Mouse (Mus musculus): ENCODE results near the gene Tmc7.

Tmc7 gene

DNA sequence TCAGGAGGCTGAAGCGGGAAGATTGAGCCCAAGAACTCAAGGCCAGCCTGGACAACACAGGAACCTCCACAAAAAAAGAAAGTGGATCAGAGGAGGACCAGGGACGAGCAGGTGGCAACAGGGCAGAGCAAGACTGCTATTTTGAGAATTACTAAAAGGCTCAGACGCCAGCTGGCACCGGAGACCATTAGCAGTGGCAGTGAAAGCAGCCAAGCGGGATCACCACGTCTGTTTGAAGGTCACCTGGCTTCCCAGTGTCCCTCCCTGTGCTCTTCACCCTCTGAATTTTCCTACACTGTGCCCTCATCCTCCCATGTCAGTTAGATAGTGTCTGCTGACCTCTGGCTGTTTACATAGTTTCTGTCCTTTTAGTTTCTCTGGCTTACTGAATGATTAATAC lies 1.3 kb upstream of the Tmc7 start:
- DNase-seq (ENCODE audit: low read depth, low spot score): no peak

DNA sequence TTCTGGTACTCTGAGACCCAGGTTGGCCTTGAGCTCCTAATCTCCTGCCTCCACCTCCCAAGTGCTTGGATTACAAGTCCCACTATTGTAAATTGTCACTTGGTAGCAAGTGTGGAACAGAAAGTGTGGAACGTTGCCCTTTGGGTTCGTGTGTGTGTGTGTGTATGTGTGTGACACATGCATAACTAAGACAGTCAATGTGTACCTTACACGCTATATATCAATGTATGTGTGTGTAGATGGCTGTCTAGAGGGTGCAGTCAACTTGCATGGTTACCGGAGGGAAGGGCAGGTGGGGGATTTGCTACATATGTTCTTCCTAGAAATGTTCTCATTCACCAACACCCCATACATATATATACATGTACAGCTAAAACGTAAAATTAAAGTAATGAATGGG lies 390 bp upstream of the Tmc7 start:
- no peak for DNase-seq (ENCODE audit: low read depth, low spot score)

DNA sequence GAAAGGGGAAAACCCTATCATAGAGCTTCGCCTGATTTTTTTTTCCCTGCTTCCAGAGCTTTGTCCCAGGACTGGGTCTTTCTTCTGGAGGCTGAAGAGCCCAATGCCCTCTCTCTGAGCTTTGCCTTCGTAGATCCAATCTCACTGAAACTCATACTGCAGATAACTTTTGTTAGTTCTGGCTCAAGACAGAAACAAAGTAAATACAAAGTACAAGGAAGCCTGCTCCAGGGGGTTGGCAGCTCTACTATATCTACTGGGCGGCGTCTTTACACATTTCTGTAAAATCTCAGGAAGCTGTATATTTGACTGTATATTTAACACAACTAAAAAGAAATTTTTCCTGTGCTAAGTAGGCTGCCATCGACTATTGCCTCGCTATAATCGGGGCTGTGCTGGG lies 715 bp downstream of the Tmc7 start:
- DNase-seq (ENCODE audit: low read depth, low spot score): no peak

DNA sequence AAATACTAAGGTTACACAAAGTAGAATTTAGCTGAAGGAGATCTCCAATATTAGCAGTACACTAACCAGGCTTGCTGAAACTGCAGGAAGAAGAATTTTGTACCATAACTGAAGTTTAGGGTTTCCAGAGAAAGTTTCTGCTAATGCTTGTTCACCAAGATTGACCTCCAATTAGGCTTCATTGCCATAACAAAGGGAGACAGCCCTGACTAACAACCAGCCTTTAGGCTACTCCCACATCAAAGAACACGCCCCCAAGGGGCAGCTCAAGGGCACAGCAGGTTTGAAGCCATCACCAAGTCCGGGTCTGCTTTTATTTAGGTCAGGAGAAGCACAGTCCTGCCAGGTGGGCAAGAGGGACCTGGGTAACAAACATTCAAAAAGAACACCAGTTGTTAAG lies 4.6 kb downstream of the Tmc7 start:
- DNase-seq (ENCODE audit: low read depth, low spot score): no peak

DNA sequence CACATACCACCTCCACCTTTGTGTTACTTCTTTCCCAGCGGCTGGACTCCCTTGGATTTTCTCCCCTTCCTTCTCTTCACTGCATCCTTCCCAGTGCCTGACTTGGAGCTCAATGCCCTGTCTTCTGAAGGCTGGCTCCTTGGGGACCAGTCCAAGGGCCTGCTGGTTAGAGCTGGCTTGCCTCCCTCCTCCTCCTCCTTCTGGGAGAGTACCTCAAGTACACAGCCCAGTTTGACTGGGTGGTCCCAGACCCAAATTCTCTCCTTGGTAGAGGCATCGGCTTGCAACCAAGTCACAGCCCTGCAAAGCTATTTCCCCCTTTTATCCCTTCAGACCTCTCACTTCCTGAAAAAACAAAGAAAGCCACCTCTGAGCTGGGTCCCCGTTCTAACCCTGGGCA lies 6.3 kb downstream of the Tmc7 start:
- no peak for DNase-seq (ENCODE audit: low read depth, low spot score)

GRCm38 (mm10) chr7:118572039-118572438 lies 12.5 kb downstream of the Tmc7 start:
- DNase-seq (ENCODE audit: low read depth, low spot score): no peak

- no peak for DNase-seq (ENCODE audit: low read depth, low spot score)
Observed at GRCm38 (mm10) chr7:118571350-118571749, 13.2 kb downstream of the Tmc7 start.

GRCm38 (mm10) chr7:118569121-118569543 lies 15.4 kb downstream of the Tmc7 start:
- peak; percentile 77 for DNase-seq (ENCODE audit: low read depth, low spot score)

GRCm38 (mm10) chr7:118554290-118554689 lies 30.2 kb downstream of the Tmc7 start:
- DNase-seq (ENCODE audit: low read depth, low spot score): no peak

GRCm38 (mm10) chr7:118553881-118554280 lies 30.7 kb downstream of the Tmc7 start:
- no peak for DNase-seq (ENCODE audit: low read depth, low spot score)

- DNase-seq (ENCODE audit: low read depth, low spot score): no peak
Observed at GRCm38 (mm10) chr7:118547451-118547850, 37.1 kb downstream of the Tmc7 start.

DNA sequence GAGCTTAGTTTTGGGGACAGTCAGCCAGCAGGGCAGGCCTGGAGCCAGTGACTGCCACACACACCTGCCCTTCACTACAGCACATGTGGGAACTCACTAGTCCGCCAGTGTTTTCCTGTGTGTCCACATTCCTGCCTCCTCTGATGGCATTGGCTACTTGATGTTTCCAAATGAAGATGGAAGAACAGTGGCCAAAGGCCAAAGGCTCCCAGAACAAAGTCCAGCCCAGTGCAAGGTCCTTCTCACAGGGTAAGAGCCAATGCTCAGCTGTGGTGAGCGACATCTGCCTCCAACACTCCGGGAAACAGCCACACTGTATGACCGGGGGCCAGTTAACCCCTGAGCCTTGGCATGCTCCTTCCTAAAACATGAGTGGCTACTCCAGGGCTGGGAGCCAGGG lies 40.4 kb downstream of the Tmc7 start:
- no peak for DNase-seq (ENCODE audit: low read depth, low spot score)

DNA sequence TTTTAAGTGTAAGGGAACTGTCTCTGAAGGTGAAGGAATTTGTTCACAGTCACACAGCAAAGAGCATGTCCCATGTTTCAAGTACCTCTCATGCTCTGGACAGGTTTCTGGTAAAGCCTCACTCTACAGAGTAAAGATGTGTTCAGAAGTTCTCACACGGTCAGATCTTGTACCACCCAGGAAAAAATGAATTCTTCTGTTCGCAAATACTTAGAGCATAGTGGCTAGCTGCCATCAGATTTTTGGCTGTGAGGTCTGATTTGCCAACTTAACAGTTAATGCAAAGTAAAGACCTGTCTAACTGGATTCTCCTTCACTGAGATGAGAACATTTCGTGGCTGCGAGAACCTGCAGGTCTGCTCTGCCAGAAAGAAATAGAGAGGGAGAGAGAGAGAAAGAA lies 49.5 kb downstream of the Tmc7 start:
- no peak for DNase-seq (ENCODE audit: low read depth, low spot score)

- DNase-seq (ENCODE audit: low read depth, low spot score): no peak
Observed at GRCm38 (mm10) chr7:118534326-118534725, 50.2 kb downstream of the Tmc7 start.

DNA sequence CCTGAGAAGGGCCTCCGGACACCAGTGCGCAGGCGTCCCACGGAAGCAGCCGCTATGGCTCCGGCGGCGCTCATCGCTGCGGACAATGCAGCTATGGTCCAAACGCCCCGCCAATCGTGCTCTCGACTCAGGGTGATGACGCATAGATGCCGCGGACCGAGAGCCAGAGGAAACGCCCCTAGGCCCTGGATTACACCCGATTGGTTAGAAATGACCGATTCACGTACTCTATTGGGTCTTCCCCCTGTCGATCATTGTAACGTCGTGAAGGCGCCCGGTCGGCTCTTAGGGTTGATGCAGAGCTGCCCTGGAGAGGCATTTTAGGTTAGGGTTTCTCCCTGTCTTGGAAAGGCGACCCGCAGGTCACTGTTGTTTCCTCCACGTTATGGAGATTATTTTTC lies 51.4 kb downstream of the Tmc7 start, which contains the start of gene Coq7:
Gene Coq7 (minus strand): TSS at position 179 of the 401 bp plus-strand sequence.
- peak; percentile 99 for DNase-seq (ENCODE audit: low read depth, low spot score)

DNA sequence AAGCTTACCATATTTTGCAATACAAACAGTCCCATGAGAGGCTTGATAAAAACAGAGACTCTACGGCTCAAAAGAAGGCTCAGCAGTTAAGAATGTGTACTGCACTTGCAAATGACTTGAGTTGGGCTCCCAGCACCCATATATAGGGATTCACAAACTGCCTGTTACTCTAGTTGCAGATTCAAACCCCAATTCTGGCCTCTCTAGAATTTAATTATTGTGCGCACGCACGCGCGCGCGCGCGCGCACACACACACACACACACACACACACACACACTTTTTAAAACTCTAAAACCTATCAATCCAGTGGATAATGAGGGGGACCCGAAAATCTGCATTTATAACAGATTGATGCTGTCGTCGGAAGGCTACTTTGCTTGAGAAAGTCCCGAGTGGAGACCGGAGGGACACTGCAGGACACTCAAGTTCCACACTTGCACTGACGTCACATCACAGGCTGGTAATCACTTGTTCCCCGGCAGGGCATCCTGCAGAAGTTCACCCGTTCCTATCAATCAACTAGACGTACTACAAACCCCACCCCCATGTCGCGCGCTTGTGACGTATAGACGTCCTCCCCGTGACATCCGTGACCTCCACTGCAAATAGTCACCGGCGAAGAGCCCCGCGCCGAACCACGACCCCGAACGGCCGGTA lies 51.9 kb downstream of the Tmc7 start:
- DNase-seq (ENCODE audit: low read depth, low spot score): peak; percentile 97

DNA sequence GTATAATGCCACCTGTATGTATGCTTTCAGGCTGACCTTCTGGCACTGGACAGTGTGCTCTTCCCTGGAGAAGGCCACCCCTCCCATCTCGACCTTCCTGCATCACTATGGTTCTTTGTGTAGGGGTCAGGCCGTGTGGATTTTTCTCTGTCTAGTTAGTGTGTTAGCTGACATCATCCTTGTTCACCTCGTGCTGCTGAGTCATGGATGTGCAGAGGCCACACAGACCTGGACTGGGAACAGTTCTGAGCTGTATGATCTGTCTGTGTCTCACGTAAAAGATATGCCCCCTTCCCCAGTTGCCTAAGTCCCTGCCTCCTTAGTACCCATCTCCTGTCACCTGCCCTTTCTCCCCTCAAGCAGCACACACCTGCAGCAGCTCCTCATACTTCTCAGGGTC lies 57.6 kb downstream of the Tmc7 start:
- DNase-seq (ENCODE audit: low read depth, low spot score): no peak

- no peak for DNase-seq (ENCODE audit: low read depth, low spot score)
Observed at GRCm38 (mm10) chr7:118522077-118522476, 62.5 kb downstream of the Tmc7 start.

- no peak for DNase-seq (ENCODE audit: low read depth, low spot score)
Observed at GRCm38 (mm10) chr7:118519661-118520060, 64.9 kb downstream of the Tmc7 start.

DNA sequence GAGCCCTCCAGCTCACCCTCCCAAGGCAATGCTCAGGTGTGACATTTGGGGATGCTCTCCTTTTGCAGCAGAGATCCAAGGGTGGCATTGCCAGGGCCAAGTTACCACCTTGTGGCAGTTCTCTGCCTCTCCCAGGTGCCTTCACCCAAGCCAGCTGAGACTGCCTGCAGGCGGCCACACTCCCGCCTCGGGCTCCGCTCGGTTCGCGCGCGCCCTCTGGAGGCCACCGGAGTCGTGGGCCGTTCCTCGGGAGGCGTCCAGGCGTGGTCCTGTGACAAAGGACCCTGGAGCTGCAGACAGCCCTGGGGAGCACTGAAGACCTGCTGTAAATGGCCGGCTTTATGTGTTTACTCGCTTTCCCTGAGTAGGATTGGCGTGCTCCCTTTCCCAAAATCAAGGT lies 65.8 kb downstream of the Tmc7 start:
- DNase-seq (ENCODE audit: low read depth, low spot score): no peak

DNA sequence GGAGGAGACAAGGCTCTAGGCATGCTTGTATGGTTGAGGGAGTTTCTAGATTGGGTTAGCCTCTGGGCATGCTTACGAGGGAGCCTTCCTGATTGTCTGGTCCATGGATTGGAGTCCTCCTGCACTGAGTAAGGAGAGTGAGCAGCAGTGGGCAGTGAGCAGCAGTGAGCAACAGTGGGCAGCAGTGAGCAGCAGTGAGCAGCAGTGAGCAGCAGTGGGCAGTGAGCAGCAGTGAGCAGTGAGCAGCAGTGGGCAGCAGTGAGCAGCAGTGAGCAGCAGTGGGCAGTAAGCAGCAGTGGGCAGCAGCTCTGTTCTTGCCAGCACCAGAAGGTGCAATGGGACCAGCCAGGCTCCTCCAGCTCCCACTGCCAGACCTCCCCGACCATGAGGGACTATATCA lies 66.7 kb downstream of the Tmc7 start:
- DNase-seq (ENCODE audit: low read depth, low spot score): no peak

GRCm38 (mm10) chr7:118508556-118508955 lies 76.0 kb downstream of the Tmc7 start:
- no peak for DNase-seq (ENCODE audit: low read depth, low spot score)

GRCm38 (mm10) chr7:118503844-118504243 lies 80.7 kb downstream of the Tmc7 start:
- DNase-seq (ENCODE audit: low read depth, low spot score): no peak

GRCm38 (mm10) chr7:118502333-118502732 lies 82.2 kb downstream of the Tmc7 start:
- DNase-seq (ENCODE audit: low read depth, low spot score): no peak
